Mouse (Mus musculus): ENCODE results near the gene Olfr814.
"Not testable (repeated sequence)": the region's sequence is repeated elsewhere in the genome, so short reads cannot be mapped to it uniquely, and the experiment has no call there.

The Olfr814 gene

DNA sequence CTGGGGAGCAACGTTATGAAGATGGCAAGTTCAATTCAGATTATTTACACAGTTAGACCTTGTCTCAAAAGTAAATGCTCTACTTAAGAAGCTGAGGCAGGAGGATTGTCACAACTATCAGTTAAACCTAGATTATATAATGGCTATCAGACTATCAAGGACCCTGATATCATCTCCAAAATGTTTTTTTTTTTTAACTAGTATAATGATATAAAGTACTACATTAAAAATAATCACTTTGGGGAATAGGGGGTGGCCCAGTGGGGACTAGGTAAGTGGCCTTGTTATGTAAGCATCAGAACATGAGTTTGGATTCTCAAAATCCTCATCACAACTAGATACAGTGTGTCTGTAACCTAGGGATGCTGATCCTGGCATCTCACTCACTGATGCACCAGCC is at the start of gene Olfr814:
Gene Olfr814 (minus strand): TSS at position 101 of the 400 bp plus-strand sequence.
- DNase-seq (ENCODE audit: extremely low read depth, insufficient read length, low spot score) = not testable (repeated sequence)

DNA sequence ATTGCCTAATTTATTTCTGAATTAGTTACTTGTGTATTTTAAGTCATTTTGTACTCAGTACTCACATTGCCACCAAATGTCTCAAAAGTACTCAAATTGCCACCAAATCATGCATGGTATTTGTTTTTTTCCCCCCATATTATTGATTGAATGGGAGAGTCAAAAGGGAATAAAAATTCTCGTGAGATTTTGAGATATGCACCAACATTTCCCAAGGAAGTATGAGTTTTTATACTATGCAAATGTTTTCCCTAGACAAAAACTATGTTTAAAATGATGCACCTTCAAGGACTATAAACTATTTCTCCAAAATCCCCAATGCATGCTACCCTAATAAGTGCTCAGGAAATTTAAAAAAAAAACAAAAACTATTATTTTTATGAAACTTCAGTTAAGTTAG is 35.8 kb upstream of the Olfr814 start, which contains the start of gene Olfr816:
Gene Olfr816 (minus strand): TSS at position 101 of the 400 bp plus-strand sequence.
- DNase-seq (ENCODE audit: extremely low read depth, insufficient read length, low spot score) = no peak

DNA sequence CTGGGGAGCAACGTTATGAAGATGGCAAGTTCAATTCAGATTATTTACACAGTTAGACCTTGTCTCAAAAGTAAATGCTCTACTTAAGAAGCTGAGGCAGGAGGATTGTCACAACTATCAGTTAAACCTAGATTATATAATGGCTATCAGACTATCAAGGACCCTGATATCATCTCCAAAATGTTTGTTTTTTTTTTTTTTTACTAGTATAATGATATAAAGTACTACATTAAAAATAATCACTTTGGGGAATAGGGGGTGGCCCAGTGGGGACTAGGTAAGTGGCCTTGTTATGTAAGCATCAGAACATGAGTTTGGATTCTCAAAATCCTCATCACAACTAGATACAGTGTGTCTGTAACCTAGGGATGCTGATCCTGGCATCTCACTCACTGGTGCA is 26.1 kb upstream of the Olfr814 start, which contains the start of gene Olfr815:
Gene Olfr815 (minus strand): TSS at position 101 of the 400 bp plus-strand sequence.
- DNase-seq (ENCODE audit: extremely low read depth, insufficient read length, low spot score) = not testable (repeated sequence)

DNA sequence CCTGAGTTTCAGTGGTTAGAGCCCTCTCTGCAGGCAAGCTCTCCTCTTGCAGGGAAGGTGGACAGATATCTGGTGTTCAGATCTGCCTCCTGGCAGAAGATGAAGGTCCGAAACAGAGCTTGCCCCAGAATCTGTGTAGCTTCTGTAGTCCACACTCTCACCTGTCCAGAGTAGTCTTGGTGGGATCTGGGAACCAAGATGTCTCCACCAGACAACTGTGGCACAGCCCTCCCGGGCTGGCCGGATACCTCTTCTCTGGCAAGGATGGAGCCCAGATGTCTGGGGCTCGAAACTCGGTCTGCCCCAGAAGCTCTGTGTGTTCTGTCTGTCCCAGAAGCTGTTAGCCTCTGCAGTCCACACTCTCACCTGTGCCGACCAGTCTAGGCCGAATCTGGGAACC is 6.3 kb upstream of the Olfr814 start:
- DNase-seq (ENCODE audit: extremely low read depth, insufficient read length, low spot score) = no peak

DNA sequence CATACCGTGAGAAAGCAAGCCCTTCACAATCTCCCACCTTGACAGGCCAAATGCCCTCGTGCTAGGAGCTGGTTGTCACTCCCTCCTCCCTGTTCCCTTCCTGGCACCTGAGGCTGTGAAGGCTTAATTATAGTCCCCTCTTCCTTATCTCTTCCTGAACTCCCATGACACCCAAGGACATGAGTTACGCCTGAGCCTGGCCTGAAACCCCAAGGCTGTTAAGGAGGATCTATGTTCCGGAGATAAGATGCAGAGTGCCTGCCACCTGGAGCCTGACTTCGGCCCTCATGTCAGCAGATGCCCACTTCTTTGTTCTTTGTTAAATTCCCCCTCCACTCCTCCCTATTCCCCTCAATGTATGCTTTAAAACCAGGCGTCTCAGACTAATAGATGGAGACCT is 5.8 kb upstream of the Olfr814 start:
- DNase-seq (ENCODE audit: extremely low read depth, insufficient read length, low spot score) = not testable (repeated sequence)

DNA sequence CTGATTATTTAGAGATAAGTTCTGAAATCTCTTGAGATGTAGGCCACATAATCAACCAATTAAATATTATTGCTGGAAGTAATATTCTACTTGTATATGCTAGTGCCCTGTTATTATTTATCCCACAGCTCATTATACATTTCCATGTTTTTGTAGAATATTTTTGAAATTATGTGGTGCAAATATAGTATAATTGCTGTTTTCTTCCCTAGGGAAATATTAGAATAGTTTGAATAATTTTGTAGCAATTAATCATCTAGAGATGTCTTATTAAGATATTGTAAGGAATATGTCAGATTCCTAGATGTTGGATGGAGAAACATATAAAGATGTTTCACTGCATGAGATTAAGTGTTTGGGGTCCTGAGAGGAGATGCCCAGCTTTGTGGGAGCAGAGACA is 24.6 kb downstream of the Olfr814 start, which contains the start of gene Olfr813:
Gene Olfr813 (plus strand): TSS at position 301 of the 400 bp plus-strand sequence.
- no peak for DNase-seq (ENCODE audit: extremely low read depth, insufficient read length, low spot score)

DNA sequence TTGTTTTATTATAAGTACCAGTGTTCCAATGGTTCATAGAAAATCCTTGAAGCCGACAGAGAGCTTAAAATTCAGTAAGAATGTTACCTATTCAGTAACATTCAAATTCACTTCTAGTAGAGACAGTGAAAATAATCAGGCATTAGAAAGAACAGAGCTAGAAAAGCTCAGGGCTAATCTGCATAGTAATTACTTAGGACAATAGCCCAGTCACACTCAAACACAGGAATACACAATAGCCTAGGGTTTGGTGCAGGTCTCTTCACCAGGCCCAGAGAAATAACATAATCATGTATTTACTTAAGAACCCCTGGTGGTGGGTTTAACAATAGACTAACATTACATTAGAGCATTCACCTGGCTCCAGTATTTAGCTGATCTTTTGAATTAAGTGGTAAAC is 32.3 kb downstream of the Olfr814 start:
- no peak for DNase-seq (ENCODE audit: extremely low read depth, insufficient read length, low spot score)

DNA sequence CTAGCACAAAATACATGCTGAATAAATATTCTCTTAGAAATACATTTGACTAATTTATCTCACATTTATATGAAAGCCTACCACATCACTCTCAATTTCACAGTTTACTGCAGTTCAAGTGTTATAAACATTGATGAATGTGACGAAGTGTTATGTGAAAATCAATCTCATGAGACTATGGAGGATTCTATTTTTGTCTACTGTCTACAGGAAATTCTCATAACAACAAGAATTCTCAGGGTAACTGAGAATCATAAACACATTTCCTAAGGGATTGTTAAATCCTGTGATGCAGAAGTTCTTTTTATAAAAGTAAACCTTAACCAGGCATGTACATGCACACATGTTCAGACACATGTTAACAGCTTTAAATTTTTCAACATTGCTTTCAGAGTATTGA is 33.7 kb downstream of the Olfr814 start, which contains the start of gene Olfr812:
Gene Olfr812 (minus strand): TSS at position 101 of the 400 bp plus-strand sequence.
- no peak for DNase-seq (ENCODE audit: extremely low read depth, insufficient read length, low spot score)
